Mouse (Mus musculus) cerebellum, adult 2 months (tissue): Measurements from ENCODE around the gene Nipsnap2.
A peak's percentile ranks its signal among the peaks of the same experiment; 100 is the strongest.

ENCODE experiments used
- CTCF ChIP-seq: fragments of 200-500 bp; IDR thresholded peaks from 2 replicates; pipeline ENCODE4 v1.5.1; 2011; ENCODE audit warnings: low read depth, mild to moderate bottlenecking, control low read depth, low read length, moderate library complexity, borderline replicate concordance; ENCODE audit not compliant: insufficient read depth
- POLR2A ChIP-seq: fragments of 200-500 bp; IDR thresholded peaks from 2 replicates; pipeline ENCODE4 v1.6.1; 2011; ENCODE audit warnings: low read length, control low read depth, borderline replicate concordance; ENCODE audit not compliant: insufficient read depth

- TF ChIP-seq CTCF: peak; percentile 98
- TF ChIP-seq POLR2A: peak; percentile 62
Measured at GRCm38 (mm10) chr5:129724834-129725773, at the start of gene Nipsnap2.
